In genomic region chr4:32122320-32122719, GRCm38 (mm10) we compare ENCODE assay signal across 15 mouse cellular contexts.
"Had no signal": no experiment of that assay in that cellular context is flagged by ENCODE, and none has a peak within 500 bp of the region (broad histone marks: within the 10 kb centered on the region; RNA-seq: fewer than 3 reads in every experiment).

No protein-coding gene starts in this region.

- H3K27ac ChIP-seq: layer of hippocampus, adult 2 months; limb, embryonic 15.5 days; liver, embryonic 13.5 days; midbrain, embryonic 10.5 days; neural tube, embryonic 13.5 days had no signal

- H3K4me3 ChIP-seq: layer of hippocampus, adult 2 months; limb, embryonic 15.5 days; liver, embryonic 13.5 days; midbrain, embryonic 10.5 days; neural tube, embryonic 13.5 days had no signal

- DNase-seq: kidney, postnatal 10 days; kidney, postnatal 4 days; liver, embryonic 13.5 days; lung, adult 18-20 months; lung, postnatal 36 days; midbrain, embryonic 14.5 days; retina, postnatal 1 day; right cerebral cortex, postnatal 4 days; spleen, adult 18-20 months; thymus, adult 18-20 months; thymus, postnatal 14 days had no signal
